Mouse (Mus musculus) liver, adult 2 months (tissue): Measurements from ENCODE around the gene Ptgdr2.

Experiments used
- CTCF ChIP-seq: fragments of 200-500 bp; IDR thresholded peaks from 2 replicates; pipeline ENCODE4 v1.5.1; 2011; ENCODE audit warnings: low read depth, low read length, control low read depth
- POLR2A ChIP-seq: fragments of 200-500 bp; IDR thresholded peaks from 2 replicates; pipeline ENCODE4 v1.6.1; 2011; ENCODE audit warnings: low read length, control low read depth; ENCODE audit not compliant: insufficient read depth; ENCODE audit errors: extremely low read depth

GRCm38 (mm10) chr19:10930641-10931040 is 6.3 kb upstream of the Ptgdr2 start:
- no peak for TF ChIP-seq CTCF
- no peak for TF ChIP-seq POLR2A
